Mouse (Mus musculus) heart, postnatal 4 days (tissue): Measurements from ENCODE around the gene Nuak2. TPM values are rescaled to one million over a fixed set of nuclear protein-coding genes. Genes with fewer than 3 reads are reported as not detected.

Source experiments
- DNase-seq: peaks from one replicate; pipeline ENCODE4 v3.0.0; 2021
- total RNA-seq, 2 experiments: library from RNA; stranded (reverse); gene quantifications; 2 replicates each; pipeline ENCODE4 v1.2.3; 2021

Gene Nuak2
- total RNA-seq, 2 experiments from 2014 or later = 5.3 to 5.8 TPM

DNA sequence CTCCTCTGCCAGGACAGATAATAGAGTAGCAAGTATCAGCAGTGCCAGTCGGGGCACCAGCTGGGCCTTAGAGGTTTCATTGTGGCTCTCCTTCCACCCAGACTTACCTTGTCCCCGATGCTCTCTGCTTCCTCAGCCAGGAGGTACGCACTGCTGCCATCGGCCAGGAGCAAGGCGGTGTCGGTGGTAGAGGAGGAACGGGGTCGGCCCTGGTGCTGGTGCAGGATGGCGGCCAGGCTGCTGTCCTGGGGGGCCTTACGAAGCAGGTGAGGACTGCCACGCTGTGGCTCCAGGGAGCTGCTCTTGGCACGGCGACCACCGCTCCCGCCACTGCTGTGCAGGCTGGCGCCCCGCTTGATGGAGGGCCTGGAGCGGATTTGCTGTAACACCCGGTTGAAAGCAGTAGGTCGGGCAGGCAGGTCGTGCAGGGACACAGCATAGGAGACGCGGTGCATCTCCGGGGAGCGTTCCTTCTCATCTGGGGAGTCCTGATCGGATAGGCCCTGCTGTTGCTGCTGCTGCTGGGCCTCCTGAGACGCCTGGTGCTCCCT lies 64.7 kb downstream of the Nuak2 start:
- no peak for DNase-seq

DNA sequence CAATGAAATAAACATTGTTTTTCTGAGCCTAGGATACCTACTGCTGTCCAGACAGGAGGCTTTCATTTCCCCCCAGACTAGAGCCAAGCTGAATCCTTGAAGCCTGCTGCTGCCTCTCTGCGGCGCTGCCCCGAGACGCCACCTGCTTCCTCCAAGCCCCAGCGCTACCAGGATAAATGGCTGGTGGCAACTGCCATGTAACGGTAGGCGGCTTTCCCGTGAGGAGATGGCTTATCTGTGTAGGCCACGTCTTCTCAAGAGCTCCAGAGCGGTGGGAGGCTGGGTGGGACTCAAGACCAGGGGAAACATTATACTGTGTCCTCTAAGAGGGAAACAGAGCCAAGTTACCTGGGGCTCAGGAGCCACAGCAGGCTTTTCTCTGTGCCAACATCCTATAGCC lies 66.0 kb downstream of the Nuak2 start:
- no peak for DNase-seq

Other genes with a start within 250 kb of the Nuak2 start
- gene Mfsd4a, start 248.1 kb upstream of the Nuak2 start, total RNA-seq = 1 to 10 TPM; 1.3 to 1.4 TPM
- gene Cdk18, start 176.4 kb upstream of the Nuak2 start, total RNA-seq = 1 to 10 TPM; 7.2 to 8.5 TPM
- gene Lemd1, start 124.7 kb upstream of the Nuak2 start, total RNA-seq = not detected
- not detected for gene AC124108.1, start 124.7 kb upstream of the Nuak2 start, total RNA-seq
- gene Gm10188, start 86.4 kb upstream of the Nuak2 start, total RNA-seq = not detected
- 1 to 10 TPM; 4.1 to 5.8 TPM for gene Klhdc8a, start 17.5 kb upstream of the Nuak2 start, total RNA-seq
- 10 to 100 TPM; 17.0 to 17.5 TPM for gene Tmcc2, start 75.2 kb downstream of the Nuak2 start, total RNA-seq
- gene Dstyk, start 101.4 kb downstream of the Nuak2 start, total RNA-seq = 10 to 100 TPM; 16.9 to 17.3 TPM
- 10 to 100 TPM; 20.5 to 22.0 TPM for gene Rbbp5, start 161.2 kb downstream of the Nuak2 start, total RNA-seq
- 1 to 10 TPM; 1.9 to 2.0 TPM for gene Tmem81, start 190.1 kb downstream of the Nuak2 start, total RNA-seq
- gene Cntn2, start 227.1 kb downstream of the Nuak2 start, total RNA-seq = 1 to 10 TPM; 2.1 to 3.0 TPM